Mouse (Mus musculus) embryonic facial prominence, embryonic 12.5 days (tissue): Measurements from ENCODE around the gene Fam114a2. TPM values are rescaled to one million over a fixed set of nuclear protein-coding genes. Genes with fewer than 3 reads are reported as not detected.
"Not testable (repeated sequence)": the region's sequence is repeated elsewhere in the genome, so short reads cannot be mapped to it uniquely, and the experiment has no call there.

Experiments used
- ATAC-seq: fragments of 200-750 bp; cut with Nextera tagmentation; 2 replicates; pipeline ENCODE4 v1.8.0; 2017; ENCODE audit not compliant: insufficient number of reproducible peaks, insufficient read depth, low FRiP score, low TSS enrichment
- H3K27ac ChIP-seq: fragments of 300-500 bp; sonication (generic); 2 replicates; pipeline ENCODE4 v1.5.1; 2016; ENCODE audit warnings: mild to moderate bottlenecking
- H3K27me3 ChIP-seq: fragments of 300-500 bp; sonication (generic); 2 replicates; pipeline ENCODE4 v1.6.1; 2016; ENCODE audit warnings: mild to moderate bottlenecking, moderate library complexity
- H3K36me3 ChIP-seq: fragments of 300-500 bp; sonication (generic); 2 replicates; pipeline ENCODE4 v1.6.1; 2016; ENCODE audit warnings: mild to moderate bottlenecking
- H3K4me1 ChIP-seq: fragments of 300-500 bp; sonication (generic); 2 replicates; pipeline ENCODE4 v1.6.1; 2016
- H3K4me2 ChIP-seq: fragments of 300-500 bp; sonication (generic); replicated peaks from 2 replicates; pipeline ENCODE4 v1.6.1; 2016; ENCODE audit warnings: mild to moderate bottlenecking, moderate library complexity
- H3K4me3 ChIP-seq: fragments of 300-500 bp; sonication (generic); 2 replicates; pipeline ENCODE4 v1.5.1; 2016; ENCODE audit warnings: mild to moderate bottlenecking
- H3K9ac ChIP-seq: fragments of 300-500 bp; sonication (generic); 2 replicates; pipeline ENCODE4 v1.6.1; 2016; ENCODE audit warnings: mild to moderate bottlenecking, moderate library complexity
- H3K9me3 ChIP-seq: fragments of 300-500 bp; sonication (generic); 2 replicates; pipeline ENCODE4 v1.6.1; 2016; ENCODE audit warnings: mild to moderate bottlenecking, moderate library complexity
- WGBS: fragments of 180-500 bp; shearing (Covaris S2); methylation state at CpG from one replicate; pipeline ENCODE4 v1.1.7; 2016; 5-methylcytosine and 5-hydroxymethylcytosine counted together
- polyA plus RNA-seq: library from polyadenylated mRNA; unstranded; fragments of >200 nt; fragmentation: Nextera tagmentation; extraction: Ambion mirVana; gene quantifications from 2 replicates; pipeline ENCODE4 v1.2.1, GENCODE M21; 2016

The Fam114a2 gene
- polyA plus RNA-seq, result 70.1 and 74.4 TPM in 2 replicates

DNA sequence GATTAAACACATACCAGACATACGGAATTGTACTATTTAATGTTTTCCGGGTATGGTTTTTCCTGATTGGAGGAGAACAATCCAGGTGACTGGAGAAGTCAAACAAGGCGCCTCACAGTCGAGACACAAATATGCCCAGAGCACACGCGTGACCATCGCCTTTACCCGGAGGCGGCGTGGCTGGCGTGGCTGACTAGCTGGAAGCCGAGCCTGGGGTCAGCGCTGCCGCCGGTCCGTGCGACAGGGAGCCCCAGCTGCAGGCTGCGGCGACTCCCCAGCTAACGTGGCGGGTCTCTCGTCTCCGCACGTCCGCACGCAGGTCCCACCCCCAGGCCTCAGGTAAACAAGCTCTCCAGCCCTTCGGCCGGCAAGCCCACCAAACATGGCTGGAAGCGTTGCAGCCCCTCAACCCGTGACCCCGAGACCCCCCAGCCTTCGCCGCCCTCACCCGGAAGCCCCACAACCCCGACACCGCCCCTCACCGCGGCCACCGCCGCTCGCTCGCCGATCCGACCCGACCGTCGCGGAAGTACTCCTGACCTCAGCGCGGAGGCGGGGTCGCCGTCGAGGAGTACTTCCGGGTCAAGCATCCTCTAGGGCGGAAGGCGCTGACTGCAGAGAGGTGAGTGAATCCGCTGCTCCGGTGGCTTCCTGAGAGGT lies at the start of gene Fam114a2, which contains the start of gene Mfap3:
TSS of gene Fam114a2 (minus strand) at position 527 of the 660 bp plus-strand sequence.
TSS of gene Mfap3 (plus strand) at position 574 of the 660 bp plus-strand sequence.
- H3K4me3 ChIP-seq, result peak within 1 kb of the TSS; percentile 93
- H3K4me2 ChIP-seq, result peak within 1 kb of the TSS; percentile 74
- H3K27me3 ChIP-seq, result no peaks in the 10 kb centered on the region
- ATAC-seq, result peak; percentile 86
- peaks cover 7% of the 10 kb centered on the region; the same call in 1 of the 2 replicates for H3K36me3 ChIP-seq
- WGBS, result under 1% methylated on average over 59 of the region's 59 CpGs
- H3K9ac ChIP-seq, result peak within 1 kb of the TSS; percentile 79
- H3K4me1 ChIP-seq, result peaks cover 2% of the 10 kb centered on the region; the same call in 1 of the 2 replicates
- peak within 1 kb of the TSS; percentile 77 for H3K27ac ChIP-seq
- H3K9me3 ChIP-seq, result no peaks in the 10 kb centered on the region

DNA sequence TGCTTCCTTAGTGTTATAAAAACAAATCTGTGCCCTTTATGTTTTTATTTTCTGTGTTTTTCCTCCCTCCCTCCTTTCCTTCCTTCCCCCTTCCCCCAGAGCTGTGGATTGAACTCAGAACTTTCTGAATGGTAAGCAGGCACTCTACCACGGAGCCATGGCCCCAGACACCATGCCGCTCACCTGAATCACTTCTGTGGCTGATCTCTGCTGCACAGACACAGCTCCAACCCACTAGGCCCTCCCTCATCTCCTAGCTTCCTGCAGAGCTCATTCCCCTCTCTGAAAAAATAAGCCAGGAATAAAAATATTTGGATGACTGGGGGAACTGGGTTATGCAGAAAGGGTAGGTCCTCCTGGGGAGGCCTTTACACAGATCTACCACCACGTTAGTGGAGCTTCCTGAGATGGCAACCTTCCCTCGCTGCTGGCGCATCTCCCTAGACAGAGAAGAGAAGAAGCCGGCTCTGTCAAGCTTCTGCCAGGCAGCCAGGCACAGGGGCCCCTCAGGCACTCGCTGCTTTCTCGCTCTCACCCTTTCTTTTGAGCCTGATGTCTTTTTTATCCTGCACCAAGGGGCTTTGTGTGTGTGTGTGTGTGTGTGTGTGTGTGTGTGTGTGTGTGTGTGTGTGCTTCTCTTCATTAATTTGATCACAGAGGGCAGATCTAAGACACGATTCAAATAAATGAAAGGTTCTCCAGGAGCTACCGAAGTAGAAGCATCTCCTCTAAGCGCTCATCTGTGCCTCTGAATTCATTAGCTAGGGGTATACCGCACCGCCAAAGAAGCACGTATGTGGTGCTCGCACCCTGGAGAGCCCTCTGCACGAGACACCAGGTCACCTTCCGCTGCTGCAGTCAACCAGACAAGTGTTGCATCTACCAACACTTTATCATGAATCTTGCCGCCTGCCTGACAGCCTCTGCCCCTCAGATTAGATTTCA lies 47.9 kb upstream of the Fam114a2 start:
- ATAC-seq, result no peak
- WGBS, result 29% methylated on average over 18 of the region's 18 CpGs
- H3K4me2 ChIP-seq, result no peak overlapping the region

GRCm38 (mm10) chr11:57564564-57564963 lies 46.1 kb upstream of the Fam114a2 start:
- 65% methylated on average over 12 of the region's 12 CpGs for WGBS
- H3K9me3 ChIP-seq, result 0 out of 2 replicates have a peak, but pooled peaks cover under 1% of the 10 kb centered on the region
- H3K9ac ChIP-seq, result no peak overlapping the region
- peaks cover 10% of the 10 kb centered on the region; the same call in 1 of the 2 replicates for H3K4me1 ChIP-seq
- H3K36me3 ChIP-seq, result no peaks in the 10 kb centered on the region
- no peak overlapping the region for H3K4me3 ChIP-seq
- H3K4me2 ChIP-seq, result no peak overlapping the region
- no peak for ATAC-seq
- H3K27me3 ChIP-seq, result no peaks in the 10 kb centered on the region
- H3K27ac ChIP-seq, result no peak overlapping the region

More for the DNA sequence above, 47.9 kb upstream of the Fam114a2 start:
- no peak overlapping the region for H3K4me3 ChIP-seq
- 0 out of 2 replicates have a peak, but pooled peaks cover 4% of the 10 kb centered on the region for H3K9me3 ChIP-seq
- H3K9ac ChIP-seq, result no peak overlapping the region
- no peaks in the 10 kb centered on the region for H3K36me3 ChIP-seq
- no peak overlapping the region for H3K27ac ChIP-seq
- H3K27me3 ChIP-seq, result no peaks in the 10 kb centered on the region
- H3K4me1 ChIP-seq, result peaks cover 10% of the 10 kb centered on the region; the same call in 1 of the 2 replicates

- not testable (repeated sequence) for H3K27me3 ChIP-seq, H3K9me3 ChIP-seq, H3K4me3 ChIP-seq, H3K36me3 ChIP-seq, H3K27ac ChIP-seq, H3K9ac ChIP-seq, ATAC-seq, H3K4me2 ChIP-seq, H3K4me1 ChIP-seq
- WGBS, result 80% methylated on average over 9 of the region's 10 CpGs
Observed at GRCm38 (mm10) chr11:57557936-57558335, 39.5 kb upstream of the Fam114a2 start.

DNA sequence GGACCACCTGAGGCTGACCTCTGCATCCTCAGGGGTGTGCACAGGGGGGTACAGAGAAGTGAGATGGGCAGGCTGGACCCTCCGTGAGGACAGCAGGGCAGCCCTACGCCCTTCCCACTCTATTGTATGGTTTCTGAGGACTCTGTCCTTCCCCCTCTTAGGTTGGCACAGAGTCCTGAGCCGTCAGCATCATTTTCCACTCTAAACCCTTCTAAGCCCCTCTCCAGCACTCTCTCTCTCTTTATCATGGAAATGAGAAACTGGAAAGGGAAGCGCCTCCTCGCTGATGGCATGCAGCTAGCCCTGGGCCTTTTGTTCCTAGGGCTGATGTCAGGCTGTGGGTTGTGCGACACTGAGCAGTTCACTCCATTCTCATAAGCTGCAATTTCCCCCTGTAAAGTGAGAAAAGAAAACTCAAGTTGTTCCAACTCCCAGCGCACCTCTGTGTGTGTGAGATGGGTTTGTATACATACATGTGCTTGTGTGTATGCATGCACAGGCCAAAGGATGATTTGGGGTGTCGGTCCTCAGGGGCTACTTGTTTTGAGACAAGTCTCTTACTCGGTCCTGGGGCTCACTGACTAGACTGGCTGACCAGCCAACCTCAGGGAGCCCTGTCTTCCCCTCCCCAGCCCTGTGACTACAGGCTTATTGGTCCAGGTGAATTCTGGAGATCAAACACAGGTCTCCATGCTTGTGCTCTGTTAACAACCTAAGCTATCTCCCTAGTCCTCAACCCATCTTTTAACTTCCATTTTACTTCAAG lies 34.8 kb upstream of the Fam114a2 start:
- no peak for ATAC-seq
- 42% methylated on average over 9 of the region's 9 CpGs for WGBS
- no peak overlapping the region for H3K4me2 ChIP-seq

DNA sequence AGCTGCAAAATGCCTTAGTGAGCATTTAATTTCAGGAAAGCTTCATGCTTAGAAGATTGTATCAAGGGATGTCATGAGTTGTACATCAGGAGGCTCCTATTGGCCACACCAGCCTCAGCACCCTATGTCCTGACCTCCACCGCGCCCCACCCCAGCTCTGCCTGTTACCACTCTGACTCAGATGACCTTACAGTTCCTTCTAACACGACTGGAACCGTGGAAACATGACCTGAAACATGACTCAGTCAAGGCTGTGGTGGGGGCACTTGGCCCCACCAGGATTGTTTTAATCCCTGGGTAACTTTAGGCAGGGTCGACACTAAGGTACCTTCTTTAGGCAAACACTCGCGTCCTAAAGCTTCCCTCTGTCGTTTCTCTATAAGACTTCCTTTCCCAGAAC lies 32.6 kb upstream of the Fam114a2 start:
- Histone ChIP-seq H3K4me1 (peaks cover 7% of the 10 kb centered on the region), H3K9me3 (no peaks in the 10 kb centered on the region), H3K36me3 (no peaks in the 10 kb centered on the region), H3K4me3 (no peak overlapping the region), H3K27ac (no peak overlapping the region), H3K4me2 (no peak overlapping the region), H3K9ac (no peak overlapping the region), H3K27me3 (0 out of 2 replicates have a peak, but pooled peaks cover 4% of the 10 kb centered on the region)
- 78% methylated on average over 8 of the region's 8 CpGs for WGBS
- ATAC-seq, result no peak

More for the DNA sequence above, 34.8 kb upstream of the Fam114a2 start:
- H3K4me1 ChIP-seq, result peaks cover 7% of the 10 kb centered on the region
- H3K27ac ChIP-seq, result no peak overlapping the region
- no peaks in the 10 kb centered on the region for H3K36me3 ChIP-seq
- H3K9ac ChIP-seq, result no peak overlapping the region
- no peak overlapping the region for H3K4me3 ChIP-seq
- no peaks in the 10 kb centered on the region for H3K9me3 ChIP-seq
- H3K27me3 ChIP-seq, result 0 out of 2 replicates have a peak, but pooled peaks cover 4% of the 10 kb centered on the region

GRCm38 (mm10) chr11:57550230-57550629 lies 31.8 kb upstream of the Fam114a2 start:
- no peak overlapping the region for H3K27ac ChIP-seq
- no peak overlapping the region for H3K4me3 ChIP-seq
- H3K9me3 ChIP-seq, result no peaks in the 10 kb centered on the region
- H3K9ac ChIP-seq, result no peak overlapping the region
- no peak for ATAC-seq
- 0 out of 2 replicates have a peak, but pooled peaks cover 4% of the 10 kb centered on the region for H3K27me3 ChIP-seq
- no peak overlapping the region for H3K4me2 ChIP-seq
- peaks cover 7% of the 10 kb centered on the region for H3K4me1 ChIP-seq
- no peaks in the 10 kb centered on the region for H3K36me3 ChIP-seq
- WGBS, result 94% methylated on average over 2 of the region's 2 CpGs

- Histone ChIP-seq H3K9me3 (no peaks in the 10 kb centered on the region), H3K4me2 (peak overlapping the region; percentile 42), H3K9ac (no peak overlapping the region), H3K27ac (no peak overlapping the region), H3K4me3 (peak overlapping the region; percentile 4; the same call in 1 of the 2 replicates), H3K36me3 (no peaks in the 10 kb centered on the region), H3K4me1 (peaks cover 7% of the 10 kb centered on the region), H3K27me3 (0 out of 2 replicates have a peak, but pooled peaks cover 4% of the 10 kb centered on the region)
- 18% methylated on average over 18 of the region's 18 CpGs for whole genome bisulfite sequencing
- ATAC-seq, result peak; percentile 86; the same call in 1 of the 2 replicates
Observed at GRCm38 (mm10) chr11:57548618-57549550, 30.5 kb upstream of the Fam114a2 start.

- Histone ChIP-seq H3K4me1 (no peaks in the 10 kb centered on the region), H3K4me2 (no peak overlapping the region), H3K36me3 (no peaks in the 10 kb centered on the region), H3K4me3 (no peak overlapping the region), H3K27me3 (no peaks in the 10 kb centered on the region), H3K27ac (no peak overlapping the region), H3K9ac (no peak overlapping the region), H3K9me3 (no peaks in the 10 kb centered on the region)
- ATAC-seq, result no peak
- WGBS, result 92% methylated on average over 2 of the region's 2 CpGs
Observed at GRCm38 (mm10) chr11:57540681-57541080, 22.3 kb upstream of the Fam114a2 start.

- Histone ChIP-seq H3K27me3 (no peaks in the 10 kb centered on the region), H3K27ac (no peak overlapping the region), H3K4me3 (no peak overlapping the region), H3K9ac (no peak overlapping the region), H3K4me2 (no peak overlapping the region), H3K36me3 (no peaks in the 10 kb centered on the region), H3K4me1 (no peaks in the 10 kb centered on the region), H3K9me3 (no peaks in the 10 kb centered on the region)
- ATAC-seq, result no peak
- WGBS, result 73% methylated on average over 5 of the region's 5 CpGs
Observed at GRCm38 (mm10) chr11:57539841-57540418, 21.5 kb upstream of the Fam114a2 start.
